Mouse (Mus musculus) embryonic fibroblast, embryonic 13.5 days (primary cell): ENCODE results near the gene Extl2.

Source experiments
- CTCF ChIP-seq: IDR thresholded peaks from 2 replicates; pipeline ENCODE4 v1.5.1; 2011; ENCODE audit warnings: mild to moderate bottlenecking, control low read depth, low read length, moderate library complexity, borderline replicate concordance; ENCODE audit not compliant: insufficient read depth
- POLR2A ChIP-seq: IDR thresholded peaks from 2 replicates; pipeline ENCODE4 v1.6.1; 2011; ENCODE audit warnings: low read depth, mild to moderate bottlenecking, control low read depth, low read length, moderate library complexity

DNA sequence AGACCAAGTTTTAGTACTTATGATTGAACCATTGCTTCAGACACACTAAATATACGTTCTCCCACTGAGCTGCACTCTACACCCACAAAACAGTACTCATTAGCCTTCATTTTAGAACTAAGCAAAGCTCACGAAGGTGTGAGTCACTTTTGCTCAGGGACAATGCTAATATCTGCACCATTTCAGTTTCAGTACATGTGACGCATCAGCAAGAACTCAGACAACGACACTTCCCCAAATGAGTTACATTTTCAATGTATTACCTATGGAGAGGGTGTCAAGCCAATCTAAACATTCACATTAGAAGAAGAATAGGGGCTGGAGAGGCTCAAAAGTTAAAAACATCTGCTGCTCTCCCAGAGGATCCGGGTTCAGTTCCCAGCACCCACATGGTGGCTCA lies 10.3 kb upstream of the Extl2 start:
- no peak for TF ChIP-seq CTCF
- no peak for TF ChIP-seq POLR2A
